Mouse (Mus musculus): ENCODE measurements around the gene Wnk2.

The Wnk2 gene

DNA sequence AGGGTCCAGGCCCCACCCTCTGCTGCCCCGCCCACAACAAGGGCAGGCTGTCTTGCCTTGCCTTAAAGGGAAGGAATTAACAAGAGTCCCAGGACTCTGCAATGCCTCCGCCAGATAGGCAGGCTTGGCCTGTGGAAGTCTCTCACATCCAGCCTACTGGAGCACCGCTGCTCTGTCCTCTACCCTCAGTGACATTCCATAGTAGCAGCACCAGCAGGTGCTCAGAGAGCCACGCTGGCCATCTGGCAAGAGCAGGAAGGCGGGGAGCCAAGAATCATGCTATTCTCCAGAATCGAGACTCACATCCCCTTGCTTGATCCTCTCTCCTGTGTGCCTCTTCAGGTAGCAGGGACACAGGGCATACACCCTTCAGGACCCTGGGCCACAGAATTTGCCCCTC, 3.4 kb downstream of the Wnk2 start:
- CTCF ChIA-PET: no interaction called here

DNA sequence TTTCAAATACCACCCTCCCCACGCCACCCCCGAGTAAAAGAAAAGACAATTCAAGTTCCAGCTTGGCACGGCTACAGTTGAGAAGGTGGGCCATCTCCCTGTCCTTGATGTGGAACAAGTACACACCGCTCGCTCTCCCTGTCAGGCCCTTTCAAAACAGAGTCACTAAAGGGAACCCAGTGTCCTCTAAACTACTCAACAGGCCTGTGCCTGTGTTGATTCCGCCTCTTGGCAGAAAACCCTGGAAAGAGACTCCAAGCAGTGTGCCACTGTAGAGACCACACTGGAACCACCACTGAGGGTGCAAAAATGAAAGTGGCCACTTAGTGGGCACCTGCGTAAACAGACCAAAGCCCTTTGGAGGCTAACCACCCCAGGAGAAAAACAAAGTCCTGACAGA, 4.5 kb downstream of the Wnk2 start:
- CTCF ChIA-PET: no interaction called here

DNA sequence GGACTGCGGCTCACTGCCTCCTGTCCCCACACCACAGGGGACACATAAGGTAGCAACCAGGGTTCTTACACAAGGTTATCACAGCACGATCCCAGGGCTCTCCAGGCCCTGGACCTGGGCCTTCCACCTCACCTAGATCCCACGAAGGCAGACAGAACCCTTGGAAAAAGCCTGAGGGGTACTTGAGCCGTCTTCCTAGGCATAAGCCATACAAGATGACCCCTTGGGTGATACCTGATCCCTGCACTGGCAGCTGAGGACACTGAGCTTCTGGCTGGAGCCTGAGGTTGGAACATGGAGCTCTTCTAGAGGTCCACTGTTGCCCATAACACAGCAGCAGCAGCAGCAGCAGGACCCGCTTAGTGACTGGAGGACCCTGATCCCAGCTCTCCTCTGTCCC, 5.4 kb downstream of the Wnk2 start:
- CTCF ChIA-PET: no interaction called here

DNA sequence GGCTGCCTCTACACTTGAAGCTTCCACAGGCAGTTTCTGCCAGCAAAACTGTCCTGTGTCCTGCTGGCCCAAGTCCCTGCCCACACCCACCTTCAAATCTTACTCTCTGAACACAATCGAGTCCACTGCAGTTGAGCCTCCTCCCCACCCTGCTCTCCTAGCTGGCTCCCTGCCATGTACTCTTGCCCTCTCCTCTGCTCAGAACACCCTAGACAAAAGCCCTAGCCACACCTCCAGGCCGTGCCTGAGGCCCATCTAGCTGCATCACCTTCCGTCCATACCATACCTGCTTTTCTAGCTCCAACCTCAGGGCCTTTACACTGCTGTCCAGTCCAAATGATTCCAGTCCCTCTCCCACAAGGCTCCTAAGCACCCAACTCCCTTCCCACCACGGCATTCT, 7.2 kb downstream of the Wnk2 start:
- CTCF ChIA-PET: no interaction called here

DNA sequence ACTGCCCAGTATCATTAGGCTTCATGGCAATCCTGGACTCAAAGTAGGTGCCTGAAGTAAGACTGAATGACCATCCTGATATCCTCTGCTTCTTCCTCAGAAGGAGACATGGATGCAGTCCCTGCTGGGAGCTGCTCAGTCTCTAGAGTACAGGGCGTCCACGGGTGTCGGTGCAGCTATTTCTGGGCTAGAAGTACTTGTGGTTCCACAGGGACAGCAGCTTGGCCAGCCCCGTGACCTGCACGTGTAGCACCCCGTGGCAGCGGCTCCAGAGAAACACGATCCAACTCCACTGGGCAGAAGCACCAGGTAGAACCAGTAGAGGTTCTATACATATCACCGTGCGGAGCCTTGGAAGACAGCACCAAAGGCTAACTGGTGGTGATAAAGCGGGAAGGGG, 13.3 kb downstream of the Wnk2 start:
- CTCF ChIA-PET: no interaction called here

DNA sequence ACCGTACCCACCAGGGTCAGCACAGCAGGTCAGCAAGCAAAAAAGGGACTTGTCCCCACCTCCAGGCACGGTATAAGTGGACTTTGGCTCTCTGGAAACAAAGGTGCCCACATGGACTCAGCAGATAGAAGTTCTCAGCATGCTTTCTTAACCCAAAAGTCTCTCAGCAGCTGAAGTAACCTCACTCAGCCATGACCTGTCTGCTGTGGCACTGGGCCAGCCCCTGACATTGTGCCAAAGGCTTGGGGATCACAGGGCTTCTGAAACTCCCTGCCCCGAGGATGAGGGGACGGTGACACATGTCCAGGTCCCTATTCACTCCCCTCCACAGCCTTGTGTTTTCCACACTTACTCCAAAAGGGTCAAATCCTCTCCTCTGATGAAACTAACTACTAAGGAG, 14.7 kb downstream of the Wnk2 start:
- CTCF ChIA-PET: no interaction called here

DNA sequence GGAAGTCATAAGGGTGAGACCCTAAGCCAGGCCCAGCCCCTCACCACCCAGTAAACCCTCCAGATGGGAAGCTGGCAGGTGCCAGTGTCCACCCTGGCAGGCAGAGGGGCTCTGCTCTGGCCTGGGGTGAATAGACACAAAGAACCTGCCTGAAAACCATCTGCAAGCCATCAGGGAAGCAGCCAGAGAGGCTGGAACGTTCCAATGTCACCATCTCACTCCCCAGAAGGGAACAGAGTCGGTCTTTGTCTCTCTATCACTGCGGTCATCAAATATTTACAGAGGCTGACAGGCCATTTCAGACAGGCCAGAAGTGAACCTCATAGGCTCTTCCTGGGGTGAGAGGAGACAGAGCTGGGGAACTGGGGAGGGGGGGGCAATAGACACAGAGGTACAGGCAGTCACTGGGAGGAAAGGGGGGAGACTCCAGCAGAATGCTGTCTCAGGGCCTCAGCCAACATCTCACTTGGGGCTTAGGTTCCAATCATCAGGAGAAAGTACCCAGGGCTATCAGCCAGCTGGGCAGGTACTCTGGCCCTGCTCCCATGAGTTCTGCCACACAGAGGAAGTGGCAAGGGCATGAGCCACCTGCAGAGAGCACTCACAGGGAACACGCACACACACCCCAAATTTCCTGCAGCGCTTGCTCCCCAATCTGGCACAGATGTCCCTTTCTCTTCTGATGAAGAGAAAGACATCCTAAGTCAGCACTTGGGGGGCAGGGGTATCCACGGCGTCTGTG, 15.7 kb downstream of the Wnk2 start:
- CTCF ChIA-PET: interaction anchor here (0.5 kb wide), 1 partner anchor 472 kb away, joined by 3 read pairs; no protein-coding TSS in a partner anchor

DNA sequence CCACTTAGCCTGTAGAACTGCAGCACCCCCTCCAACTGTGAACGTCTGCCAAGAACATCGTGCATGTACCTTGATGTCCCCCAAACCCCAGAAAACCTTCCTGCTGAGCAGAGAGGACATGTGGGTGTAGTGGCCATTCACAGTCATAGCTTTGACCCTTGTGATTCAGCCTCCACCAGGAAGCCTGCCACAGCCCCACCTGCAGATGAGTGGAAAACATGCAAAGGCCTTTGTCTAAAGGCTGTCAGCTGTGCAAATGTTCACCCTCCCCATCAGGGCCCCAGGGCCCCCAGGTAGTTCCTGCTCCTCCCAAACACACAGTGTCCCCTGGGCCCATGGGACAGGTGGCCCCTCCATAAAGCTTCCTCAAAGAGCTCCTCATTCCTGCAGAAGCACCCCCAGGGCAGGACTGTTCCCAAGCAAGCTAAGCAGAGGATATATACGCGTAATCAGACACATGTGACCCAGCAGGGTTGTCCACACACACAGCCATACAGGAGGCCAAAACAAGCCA, 16.4 kb downstream of the Wnk2 start:
- CTCF ChIA-PET: interaction anchor here (0.5 kb wide), 1 partner anchor 471 kb away, joined by 3 read pairs; no protein-coding TSS in a partner anchor

DNA sequence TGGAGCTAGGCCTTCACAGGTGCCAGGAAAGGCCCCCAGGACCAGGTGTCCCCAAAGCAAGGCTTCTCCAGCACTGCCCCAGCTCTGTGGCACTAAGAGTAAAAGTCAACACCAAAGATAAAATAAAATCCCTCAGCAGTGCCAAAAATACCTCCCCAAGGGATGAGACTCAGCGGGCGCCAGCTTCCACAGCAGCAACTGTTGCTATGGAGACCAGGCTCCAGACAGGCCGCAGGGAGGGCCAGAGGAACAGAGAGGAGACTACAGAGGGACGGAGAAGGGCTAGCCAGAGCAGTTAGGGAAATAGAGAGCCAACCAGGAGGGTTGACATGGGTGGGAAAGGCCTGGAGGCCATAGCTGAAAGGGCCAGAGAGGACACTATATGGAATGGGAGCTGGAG, 18.0 kb downstream of the Wnk2 start:
- CTCF ChIA-PET: no interaction called here

DNA sequence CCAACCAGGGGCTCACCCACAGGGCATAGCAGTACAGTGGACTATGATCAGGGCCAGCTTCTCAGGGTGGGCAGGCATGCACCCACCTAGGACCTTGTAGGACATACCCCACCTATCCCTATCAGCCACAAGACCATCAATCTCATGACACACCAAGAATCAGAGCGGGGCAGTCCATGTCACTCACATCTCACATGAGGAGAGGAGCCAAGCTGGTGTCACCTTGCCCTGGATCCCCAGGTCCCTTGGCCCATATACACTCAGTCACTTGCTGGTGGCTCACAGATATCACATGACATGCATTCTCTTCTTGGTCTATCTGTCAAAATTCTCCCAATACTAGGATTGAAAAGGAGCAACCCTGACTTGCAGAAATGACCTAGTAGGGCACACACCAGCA, 18.7 kb downstream of the Wnk2 start:
- CTCF ChIA-PET: no interaction called here

DNA sequence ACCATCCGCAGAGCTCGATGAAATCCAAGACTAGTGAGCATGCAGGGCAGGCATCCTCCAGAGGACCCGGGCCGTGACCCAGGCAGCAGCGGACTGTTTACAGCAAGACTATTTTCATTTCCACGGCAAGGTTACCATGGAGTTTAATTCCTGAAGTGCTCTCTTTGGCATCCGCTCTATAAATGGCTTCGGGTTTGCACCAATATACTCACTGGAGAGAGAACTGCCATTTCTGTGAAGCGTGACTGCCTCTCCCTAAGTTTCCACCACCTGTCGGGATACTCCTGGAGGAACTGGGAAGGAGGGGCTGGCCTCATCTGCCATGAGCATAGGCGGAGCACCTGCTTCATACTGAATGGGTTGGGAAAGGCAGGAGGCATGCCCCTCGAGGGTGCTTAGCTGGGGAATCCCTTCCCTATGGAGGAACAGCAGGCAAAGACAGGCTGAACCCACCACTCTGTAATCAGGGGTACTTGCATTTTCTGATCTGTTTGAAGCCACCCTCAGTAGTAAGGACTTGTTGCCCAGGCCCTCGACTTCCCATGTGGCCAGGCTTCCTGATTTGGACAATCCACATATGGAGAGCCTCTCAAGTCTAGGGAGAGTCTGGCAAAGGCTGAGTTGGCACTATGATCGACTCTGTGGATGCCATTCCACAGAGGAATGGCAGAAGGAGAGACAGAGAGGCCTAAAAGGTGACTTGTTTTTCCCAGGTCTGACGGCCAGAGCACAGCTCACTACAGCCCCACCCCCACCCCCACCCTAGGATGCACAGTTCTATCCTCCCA, 19.8 kb downstream of the Wnk2 start:
- CTCF ChIA-PET: no interaction called here

DNA sequence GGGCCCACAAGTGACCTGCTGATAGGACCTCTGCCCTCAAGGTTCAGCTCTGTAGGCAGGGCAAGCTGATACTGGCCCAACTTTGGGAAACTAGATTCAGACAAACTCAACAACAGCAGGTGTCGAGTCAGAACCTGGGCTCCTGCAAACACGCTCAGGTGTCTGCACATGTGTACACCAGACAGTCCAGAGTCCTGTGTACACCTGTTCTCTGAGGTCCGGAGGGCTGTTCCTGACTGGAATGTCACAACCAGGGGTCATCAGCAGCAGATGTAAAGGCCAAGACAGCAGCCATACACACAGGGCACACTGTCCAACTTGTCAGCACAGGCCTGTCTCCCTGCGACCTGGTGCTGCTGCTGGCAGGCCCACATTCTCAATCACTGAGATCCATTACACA, 25.7 kb downstream of the Wnk2 start:
- CTCF ChIA-PET: no interaction called here

DNA sequence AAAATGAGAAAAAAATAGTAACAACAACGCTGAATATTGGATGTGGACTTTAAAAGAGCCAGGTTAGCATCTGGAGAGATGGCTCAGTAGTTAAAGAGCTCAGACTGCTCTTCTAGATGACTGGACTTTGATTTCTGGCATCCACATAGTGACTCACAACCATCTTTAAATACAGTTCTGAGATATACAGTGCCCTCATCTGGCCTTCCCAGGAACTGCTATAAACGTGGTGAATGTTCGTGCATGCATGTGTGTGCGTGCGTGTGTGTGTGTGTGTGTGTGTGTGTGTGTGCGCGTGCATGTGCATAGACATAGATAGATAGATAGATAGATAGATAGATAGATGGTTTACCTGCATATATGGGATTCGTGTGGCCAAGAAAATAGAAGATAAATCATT, 30.3 kb downstream of the Wnk2 start:
- CTCF ChIA-PET: no interaction called here

DNA sequence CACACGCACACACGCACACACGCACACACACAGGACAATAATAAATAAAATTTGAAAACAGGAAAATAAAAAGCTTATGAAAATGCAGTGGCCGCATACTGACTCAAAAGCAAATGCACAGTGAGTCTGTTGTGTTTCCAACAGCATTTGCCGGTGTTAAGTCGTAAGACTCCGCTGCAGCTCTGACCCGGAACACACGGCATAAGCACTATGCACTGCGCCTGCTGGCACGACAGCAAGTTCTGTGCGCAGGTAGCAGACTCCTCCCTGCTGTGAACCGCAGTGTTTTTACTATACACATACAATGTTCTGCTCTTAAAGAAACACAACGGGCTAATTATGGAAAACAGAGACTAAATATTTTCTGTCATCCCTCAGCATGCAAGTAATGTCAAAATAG, 32.9 kb downstream of the Wnk2 start:
- CTCF ChIA-PET: no interaction called here

DNA sequence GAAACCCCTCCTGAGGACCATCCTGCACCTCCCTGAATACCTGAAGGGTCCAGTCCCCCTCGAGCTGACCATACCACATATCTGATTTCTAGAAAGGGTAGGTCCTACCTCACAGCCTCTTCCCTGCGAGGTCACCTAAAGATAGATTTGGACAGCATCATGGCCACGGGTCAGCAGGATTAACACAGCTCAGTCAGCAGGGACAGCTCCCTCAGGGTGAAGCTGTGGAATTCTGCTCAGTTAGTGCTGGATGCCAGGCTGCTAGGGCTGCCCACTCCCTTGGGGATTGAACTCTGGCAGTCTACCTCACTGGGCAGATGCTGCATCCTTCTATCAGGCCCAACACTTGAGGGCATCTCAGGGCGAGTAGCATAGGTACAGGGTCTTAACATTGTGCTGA, 33.7 kb downstream of the Wnk2 start:
- CTCF ChIA-PET: no interaction called here

DNA sequence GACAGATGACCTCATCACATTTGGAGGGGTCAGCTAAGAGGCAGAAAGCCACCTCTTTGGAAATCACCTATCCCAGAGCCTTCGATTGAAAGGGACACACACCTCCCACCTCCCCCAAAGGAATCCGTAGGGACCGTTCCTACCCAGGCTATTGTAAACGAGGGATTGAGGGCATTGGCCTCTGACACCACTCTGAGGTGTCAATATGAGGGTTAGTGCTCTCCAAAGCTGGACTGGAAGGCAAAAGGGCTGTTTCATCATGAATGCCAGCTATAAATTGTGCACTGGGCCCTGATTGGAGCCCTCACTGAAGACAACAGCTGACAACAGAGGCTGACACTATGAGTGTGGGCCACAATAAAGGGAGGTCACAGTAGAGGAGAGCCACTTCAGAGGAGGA, 34.5 kb downstream of the Wnk2 start:
- CTCF ChIA-PET: no interaction called here

DNA sequence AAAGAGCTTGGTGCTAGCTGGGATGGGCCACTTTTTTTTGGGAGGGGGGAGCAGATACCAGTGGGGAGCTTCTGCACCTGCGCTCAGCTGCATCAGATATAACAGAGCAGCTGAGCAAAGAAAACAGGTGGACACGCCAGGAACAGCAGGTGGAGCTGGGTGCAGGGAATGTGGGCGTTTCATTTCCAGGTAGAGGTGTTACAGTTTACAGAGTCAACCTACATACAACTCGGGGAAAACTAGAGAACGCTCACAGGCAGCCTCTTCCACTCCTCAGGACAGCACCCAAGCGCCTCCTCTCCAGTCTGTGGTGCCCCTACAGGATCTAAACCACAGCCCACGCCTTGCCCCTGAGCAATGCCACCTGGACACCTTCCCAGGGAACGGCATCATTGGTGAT, 35.2 kb downstream of the Wnk2 start:
- CTCF ChIA-PET: no interaction called here

DNA sequence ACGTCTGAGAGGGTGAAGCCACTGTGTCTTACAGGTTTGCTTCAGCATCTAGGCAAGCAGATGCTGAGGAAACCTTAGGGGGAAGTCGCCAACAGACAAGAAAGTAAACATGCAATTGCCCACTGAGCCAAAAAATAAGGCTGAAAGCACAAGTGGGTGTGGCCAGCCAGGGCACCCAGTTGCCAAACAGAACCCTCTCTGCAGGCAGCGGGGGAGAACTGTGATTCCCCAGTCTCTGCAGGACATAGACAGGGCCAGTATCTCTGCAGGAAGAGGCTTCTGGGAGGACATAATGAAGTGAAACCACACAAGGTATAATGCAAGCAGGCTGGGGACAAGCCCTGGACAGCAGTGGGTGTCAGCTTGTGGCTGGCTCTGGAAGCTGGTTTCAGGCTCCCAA, 38.1 kb downstream of the Wnk2 start:
- CTCF ChIA-PET: no interaction called here

DNA sequence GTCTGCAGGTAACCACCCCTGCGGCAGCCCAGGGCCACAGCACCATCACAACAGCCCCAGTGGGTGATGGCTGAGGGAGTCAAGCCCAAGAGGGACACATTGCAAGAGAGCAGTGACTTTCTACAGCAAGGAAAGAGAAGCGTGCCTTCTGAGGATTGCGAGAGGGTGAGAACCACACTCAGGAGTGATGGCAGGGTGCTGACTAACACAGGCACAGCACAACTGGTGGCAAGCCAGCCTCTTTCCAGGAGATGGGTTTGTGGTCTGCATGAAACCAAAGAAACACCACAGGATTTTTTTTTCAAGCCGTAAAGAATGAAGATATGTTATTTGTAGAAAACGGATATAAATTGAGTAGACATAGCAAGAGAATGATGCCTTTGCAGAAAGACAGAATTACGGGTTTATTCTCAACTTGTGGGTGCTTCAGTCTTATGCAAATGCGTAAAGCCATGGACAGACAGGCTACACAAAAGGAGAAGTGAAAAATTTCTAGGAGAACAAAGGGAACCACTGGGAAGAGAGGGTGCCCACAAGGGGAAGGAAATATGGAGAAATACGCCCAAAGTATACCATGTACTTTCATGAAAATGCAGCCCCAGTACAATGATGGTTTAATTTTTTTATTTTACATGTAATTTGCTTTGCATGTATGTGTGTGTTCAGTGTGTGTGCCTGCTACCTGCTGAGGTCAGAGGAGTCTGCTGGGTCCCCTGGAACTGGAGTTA, 39.5 kb downstream of the Wnk2 start:
- CTCF ChIA-PET: no interaction called here

DNA sequence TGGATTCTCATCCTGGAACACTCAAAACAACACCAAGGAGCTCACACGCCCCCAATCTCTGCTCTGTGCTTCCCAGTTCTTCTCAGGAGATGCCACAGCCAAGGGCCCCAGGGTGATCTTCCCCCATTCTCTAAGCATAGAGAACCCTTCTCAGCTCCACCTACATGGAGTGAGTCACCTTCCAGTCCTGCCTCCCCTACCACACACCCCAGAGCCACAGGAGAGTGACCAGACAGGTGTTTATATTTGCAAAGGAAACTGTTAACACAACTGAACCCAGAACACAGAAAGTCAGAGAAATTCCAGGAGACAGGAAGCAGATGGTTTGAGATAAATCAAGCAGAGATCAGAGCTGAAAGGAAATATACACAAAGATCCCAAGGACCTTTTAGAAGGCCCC, 43.9 kb downstream of the Wnk2 start:
- CTCF ChIA-PET: no interaction called here

DNA sequence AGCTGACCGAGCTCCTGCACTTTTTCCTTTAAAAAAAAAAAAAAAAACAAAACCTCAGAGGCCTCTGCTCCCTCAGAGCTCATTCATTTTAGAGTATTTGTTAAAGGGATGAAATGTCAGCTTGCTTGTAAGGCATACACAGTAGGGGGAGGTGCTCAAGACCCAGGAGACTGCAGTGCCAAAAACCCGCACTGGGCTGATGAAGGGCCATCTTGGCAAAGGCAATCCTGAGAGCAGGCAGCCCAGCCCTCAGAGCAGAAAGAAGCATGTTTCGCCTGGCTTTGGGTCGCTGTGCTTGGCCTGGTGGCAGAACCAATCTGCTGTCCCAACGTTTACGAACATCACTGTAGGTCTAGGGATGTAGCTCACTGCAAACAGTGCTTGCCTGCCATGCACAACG, 44.6 kb downstream of the Wnk2 start:
- CTCF ChIA-PET: interaction anchor here (0.6 kb wide), 2 partner anchors 164 to 547 kb away, joined by 3 to 6 read pairs; no protein-coding TSS in a partner anchor

DNA sequence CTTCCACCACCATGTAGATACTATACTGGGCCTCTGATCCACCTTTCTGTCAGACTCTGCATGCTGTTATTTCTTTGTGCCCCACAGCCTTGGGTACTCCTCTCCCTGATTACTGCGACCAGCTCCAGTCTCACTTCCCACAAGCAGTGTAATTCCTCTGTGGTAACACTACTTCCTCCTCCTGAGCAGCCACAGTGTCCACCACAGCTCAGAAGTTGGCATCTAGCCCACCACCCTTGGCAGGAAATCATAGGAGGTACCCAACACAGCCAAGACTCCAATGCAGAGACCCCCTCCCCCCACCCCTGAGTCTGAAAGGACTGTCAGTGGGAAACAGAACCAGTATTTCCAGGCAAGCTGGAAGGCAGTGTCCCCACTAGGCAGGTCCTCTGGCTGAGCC, 47.4 kb downstream of the Wnk2 start:
- CTCF ChIA-PET: interaction anchor here (0.5 to 0.6 kb wide), 2 partner anchors 300 to 600 kb away, joined by 16 to 17 read pairs; no protein-coding TSS in a partner anchor

DNA sequence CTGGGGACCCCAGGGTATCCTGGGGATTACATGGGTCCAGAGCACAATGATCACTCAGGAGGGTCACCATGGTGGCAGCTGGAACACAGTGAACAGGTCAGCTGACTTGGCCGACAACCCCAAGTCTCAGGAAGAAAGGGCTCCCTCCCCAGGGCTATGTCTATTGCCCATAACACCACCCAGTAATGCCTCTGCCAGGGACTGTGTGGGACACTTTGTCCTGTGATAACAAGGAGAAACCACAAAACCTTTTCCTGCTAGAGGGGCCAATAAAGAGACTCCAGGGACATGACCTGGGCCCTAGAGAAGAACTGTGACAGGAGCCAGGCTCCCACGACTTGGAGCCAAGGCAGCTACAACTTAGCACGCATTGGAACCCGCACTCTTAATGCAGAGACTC, 51.0 kb downstream of the Wnk2 start:
- CTCF ChIA-PET: no interaction called here

Data from spleen, embryonic (tissue).